Mouse (Mus musculus) heart, adult 11 months (tissue): ENCODE data around the gene Txlng.
A peak's percentile ranks its signal among the peaks of the same experiment; 100 is the strongest.
"Not testable (repeated sequence)": the region's sequence is repeated elsewhere in the genome, so short reads cannot be mapped to it uniquely, and the experiment has no call there.

Experiments used
- DNase-seq: peaks from one replicate; pipeline ENCODE4 v3.0.0; 2022

Gene Txlng

GRCm38 (mm10) chrX:162829203-162829708, at the start of gene Txlng:
TSS of gene Txlng (minus strand) at chrX:162829454.
- DNase-seq, result peak; percentile 100

DNA sequence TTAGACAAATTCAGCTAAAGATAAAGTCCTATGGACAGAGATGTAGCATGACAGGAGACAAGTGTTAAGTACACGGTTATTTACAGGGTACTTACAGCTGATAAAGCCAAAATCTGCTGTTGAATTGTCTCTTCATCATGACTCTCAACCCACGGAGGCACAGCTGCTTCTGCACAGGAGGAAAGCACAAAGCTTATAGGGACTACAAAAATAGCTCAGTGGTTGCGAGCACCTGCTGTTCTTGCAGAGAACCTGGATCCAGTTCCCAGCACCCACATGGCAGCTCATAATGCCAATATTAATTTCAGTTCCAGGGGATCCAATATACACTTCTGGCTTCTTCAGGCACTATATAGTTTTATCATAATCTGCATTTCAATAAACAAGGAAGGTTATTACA, 49.0 kb upstream of the Txlng start:
- DNase-seq, result no peak

DNA sequence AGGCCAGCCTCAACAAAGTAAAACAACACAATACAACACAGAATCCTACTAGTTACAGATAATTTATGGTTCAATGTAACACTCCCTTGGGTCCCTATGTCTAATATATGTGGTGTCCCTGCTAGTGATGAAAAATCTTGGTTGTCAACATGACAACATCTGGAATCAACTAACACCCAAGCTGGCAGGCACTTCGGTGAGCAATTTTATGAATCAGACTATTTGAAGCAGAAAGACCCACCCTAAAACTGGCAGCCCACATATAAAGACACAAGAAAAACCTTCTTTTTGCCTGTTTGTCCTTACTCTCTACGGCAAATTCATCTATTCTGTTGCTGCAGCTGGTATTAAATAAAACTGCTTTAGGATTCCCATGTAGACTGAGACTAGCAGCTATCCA, 44.5 kb upstream of the Txlng start:
- DNase-seq, result no peak

- peak; percentile 90 for DNase-seq
These were observed 42.7 kb upstream of the Txlng start for GRCm38 (mm10) chrX:162871734-162872517.

DNA sequence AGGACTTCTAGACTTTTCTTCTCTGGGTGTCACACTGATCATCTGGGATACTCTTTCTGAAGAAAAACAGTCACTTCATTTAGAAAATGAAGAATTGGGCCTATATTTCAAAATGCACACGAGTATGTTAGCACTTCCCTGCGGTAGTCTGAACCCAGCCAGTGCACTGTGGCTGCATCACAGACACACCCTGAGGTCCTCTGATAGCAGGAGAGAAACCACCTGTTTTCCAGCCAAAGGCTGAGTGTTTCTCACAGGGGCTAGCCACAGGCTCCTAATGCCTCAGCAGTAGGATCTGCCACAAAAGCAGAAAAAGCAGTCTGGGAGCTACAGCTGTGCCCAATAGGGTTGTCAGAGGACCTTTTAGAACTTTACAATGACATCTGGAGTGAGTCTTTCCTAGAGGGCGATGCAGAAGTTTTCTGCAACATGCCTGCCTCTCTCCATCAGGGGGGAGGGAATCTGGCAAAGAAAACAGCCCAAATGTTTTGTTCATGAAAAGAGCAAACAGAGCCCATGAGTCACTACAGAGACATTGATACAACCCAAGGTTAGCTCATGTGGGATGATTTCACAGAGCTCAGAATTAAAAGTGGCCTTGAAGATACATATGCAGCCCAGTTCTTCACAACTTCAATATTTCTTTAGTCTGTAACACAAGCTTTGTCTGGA, 39.2 kb upstream of the Txlng start:
- peak; percentile 87 for DNase-seq

DNA sequence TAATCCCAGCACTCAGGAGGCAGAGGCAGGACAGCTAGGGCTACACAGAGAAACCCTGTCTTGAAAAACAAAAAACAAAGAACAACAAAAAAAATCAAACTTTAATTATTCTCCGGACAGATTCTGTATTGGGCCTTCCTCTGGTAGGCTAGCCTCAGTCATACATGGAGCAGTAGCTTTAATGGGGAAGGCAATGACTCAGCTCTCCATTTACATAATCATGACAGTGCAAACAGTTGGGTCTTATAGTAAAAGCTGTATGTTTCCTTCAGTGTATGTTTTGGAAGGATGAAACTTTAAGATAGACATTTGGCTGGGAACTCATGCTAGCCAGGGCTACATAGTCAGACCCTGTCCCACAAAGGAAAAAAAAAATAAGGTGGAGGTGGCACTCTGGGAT, 19.4 kb upstream of the Txlng start:
- DNase-seq, result no peak

DNA sequence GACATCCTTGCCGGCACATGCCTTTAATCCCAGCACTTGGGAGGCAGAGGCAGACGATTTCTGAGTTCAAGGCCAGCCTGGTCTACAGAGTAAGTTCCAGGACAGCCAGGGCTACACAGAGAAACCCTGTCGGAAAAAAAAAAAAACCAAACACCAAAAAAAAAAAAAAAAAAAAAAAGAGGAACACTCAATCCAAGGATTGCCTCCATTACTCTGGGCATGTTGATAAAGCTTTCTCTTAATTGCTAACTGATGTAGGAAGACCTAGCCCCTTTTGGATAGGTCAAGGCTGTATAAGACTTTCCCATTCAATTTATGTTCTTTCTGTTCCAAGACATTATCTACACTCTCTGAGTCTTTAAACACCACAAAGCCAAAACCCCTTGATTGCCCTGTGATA, 16.3 kb upstream of the Txlng start:
- DNase-seq, result no peak

- DNase-seq, result no peak
These were observed 15.3 kb upstream of the Txlng start for GRCm38 (mm10) chrX:162844447-162845100.

- DNase-seq, result no peak
These were observed 2.8 kb upstream of the Txlng start for GRCm38 (mm10) chrX:162832101-162832500.

- DNase-seq, result no peak
These were observed 2.3 kb upstream of the Txlng start for GRCm38 (mm10) chrX:162831542-162831941.

DNA sequence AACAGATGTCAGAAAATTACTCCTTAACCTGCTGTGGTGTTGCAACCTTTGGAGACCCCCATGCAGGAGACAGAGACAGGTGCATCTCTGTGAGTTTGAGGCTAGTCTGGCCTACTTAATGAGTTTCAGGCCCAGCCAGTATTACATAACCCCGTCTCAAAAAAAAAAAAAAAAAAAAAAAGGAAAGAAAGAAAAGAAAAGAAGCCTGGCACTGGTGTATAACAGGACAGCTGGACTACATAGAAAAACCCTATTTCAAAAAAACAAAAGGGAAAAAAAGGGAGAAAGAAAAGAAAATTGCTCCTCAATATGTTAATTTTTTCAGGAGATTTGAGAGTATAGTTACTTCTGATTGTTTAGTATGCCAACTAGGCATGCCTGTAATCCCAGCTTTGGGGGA, 1.8 kb upstream of the Txlng start:
- no peak for DNase-seq

GRCm38 (mm10) chrX:162830313-162830712, 1.1 kb upstream of the Txlng start:
- not testable (repeated sequence) for DNase-seq

DNA sequence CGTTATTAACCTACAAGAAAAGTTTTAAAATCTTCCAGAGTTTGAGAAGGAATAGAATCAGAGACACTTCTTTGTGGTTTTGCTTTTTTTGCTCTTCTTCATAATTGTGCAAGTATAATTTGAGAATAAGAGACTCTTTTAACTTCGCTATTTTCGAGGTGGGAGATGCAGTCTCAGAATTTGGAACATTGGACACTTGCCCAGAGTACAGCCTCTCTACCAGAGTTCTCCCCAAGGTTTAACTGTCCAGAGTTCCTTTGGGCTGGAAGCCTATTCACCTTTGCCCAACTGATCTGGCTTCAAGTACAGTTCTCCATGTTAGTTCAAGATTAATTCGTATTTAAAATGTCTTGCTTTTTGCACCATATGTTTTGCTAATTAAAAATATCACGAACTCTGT, 487 bp upstream of the Txlng start:
- DNase-seq, result no peak

DNA sequence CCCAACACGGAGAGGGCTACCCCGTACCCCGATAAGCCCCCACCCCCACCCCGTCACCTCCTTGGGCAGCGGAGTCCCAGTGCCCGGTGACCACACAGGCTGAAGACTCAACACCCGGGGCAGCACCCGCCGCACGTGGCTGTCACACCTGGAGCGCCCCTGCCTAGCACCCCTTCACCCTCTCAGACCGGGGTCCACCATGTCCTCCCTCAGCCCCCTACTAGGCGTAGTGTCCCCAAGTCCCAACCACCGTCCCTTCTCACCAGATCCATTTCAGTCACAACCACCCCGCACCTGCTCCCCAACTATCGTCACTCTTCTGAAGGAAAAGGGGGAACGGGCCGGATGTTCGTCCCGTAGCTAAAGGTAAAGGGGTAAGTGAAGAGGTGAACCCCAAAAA, 471 bp downstream of the Txlng start:
- no peak for DNase-seq

GRCm38 (mm10) chrX:162828016-162828415, 1.2 kb downstream of the Txlng start:
- peak; percentile 82 for DNase-seq

DNA sequence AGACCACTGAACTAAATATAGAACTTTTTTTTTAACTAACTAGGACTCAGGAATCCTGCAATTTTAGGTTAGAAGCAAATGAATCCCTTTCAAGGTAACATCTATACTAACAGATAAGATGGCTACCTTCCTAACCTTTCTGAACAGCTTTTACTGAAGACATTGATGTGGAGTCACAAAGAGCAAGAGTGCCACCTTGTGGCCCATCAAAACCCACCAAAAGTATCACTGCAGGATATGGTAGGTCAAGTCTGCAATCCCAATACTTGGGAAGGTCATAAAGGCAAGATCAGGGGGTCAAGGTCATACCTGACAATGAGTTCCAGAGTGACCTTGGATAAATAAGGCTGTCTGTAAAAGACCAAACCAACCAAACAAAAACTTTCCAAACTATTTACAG, 28.9 kb downstream of the Txlng start:
- no peak for DNase-seq

GRCm38 (mm10) chrX:162791392-162791791, 37.9 kb downstream of the Txlng start:
- DNase-seq, result not testable (repeated sequence)

- DNase-seq, result no peak
These were observed 40.9 kb downstream of the Txlng start for GRCm38 (mm10) chrX:162788372-162788771.

DNA sequence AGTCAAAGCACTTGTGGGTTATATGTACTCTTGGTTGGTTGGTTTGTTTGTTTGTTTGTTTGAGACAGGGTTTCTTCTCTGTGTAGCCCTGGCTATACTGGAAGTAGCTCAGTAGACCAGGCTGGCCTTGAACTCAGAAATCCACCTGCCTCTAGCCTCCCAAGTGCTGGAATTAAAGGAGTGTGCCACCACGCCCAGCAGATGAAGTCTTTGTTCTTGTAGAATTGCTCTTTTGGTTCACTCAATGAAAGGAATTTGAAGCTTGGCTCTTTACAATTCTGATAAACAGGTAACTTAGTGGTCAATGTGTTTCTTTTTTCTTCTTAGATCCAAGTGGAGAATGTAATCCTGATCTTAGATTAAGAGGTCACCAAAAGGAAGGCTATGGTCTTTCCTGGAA, 58.5 kb downstream of the Txlng start:
- DNase-seq, result no peak

DNA sequence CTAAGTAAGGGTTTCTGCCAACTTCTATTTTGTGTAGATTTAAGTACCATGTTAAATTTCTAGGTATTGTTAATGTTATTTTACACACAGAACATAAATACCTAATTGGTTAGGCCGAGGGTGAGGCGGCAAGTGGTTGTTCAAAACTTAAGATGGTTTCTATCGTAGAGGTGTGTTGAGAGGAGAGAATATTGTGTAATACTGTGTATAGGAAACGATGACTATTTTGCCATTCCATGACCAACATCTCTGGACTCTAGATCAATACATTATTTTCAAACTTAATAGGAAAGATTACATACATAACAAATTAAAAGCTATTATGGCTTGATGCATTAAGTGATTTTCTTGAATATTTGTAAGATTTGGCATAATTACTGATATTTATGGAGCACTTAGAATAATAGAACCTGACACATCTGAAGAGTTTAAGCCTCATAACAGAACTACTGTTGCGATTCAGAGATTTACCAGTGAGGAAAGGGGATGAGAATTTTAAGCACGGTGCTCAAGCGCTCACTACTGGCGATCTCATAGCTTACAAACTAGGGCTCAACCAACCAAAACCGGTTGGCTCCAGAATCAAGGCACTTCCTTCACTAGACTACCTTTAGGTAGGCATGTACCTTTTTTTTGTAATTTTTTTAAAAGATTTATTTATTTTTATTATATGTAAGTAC, 67.4 kb downstream of the Txlng start:
- no peak for DNase-seq

DNA sequence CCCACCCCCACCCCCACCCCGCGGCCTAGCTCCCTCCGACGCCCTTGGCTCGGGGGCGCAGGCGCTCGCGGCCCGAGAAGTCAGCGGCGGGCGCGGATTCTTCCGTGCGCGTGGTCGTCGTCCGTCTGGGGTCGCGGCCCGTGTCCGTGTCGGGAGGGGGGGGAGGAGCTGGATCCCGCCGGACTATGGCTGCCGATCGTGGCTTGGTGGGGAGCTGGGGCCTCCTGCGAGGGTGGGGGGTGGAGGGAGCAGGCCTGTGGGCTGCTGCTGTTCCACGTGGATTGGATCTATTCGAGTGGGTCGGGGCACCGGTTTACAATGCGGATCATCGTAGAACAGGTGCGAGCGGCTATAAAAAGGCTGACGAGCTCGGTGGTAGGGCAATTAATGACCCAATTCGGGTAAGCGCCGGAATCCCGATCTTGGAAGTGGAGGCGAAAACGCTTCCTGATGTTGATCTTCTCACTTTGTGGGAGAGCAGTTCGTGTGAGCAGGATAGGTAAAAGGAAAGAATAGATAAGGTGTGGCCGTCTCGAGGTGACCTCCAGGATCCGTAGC, 68.2 kb downstream of the Txlng start:
- DNase-seq, result no peak

DNA sequence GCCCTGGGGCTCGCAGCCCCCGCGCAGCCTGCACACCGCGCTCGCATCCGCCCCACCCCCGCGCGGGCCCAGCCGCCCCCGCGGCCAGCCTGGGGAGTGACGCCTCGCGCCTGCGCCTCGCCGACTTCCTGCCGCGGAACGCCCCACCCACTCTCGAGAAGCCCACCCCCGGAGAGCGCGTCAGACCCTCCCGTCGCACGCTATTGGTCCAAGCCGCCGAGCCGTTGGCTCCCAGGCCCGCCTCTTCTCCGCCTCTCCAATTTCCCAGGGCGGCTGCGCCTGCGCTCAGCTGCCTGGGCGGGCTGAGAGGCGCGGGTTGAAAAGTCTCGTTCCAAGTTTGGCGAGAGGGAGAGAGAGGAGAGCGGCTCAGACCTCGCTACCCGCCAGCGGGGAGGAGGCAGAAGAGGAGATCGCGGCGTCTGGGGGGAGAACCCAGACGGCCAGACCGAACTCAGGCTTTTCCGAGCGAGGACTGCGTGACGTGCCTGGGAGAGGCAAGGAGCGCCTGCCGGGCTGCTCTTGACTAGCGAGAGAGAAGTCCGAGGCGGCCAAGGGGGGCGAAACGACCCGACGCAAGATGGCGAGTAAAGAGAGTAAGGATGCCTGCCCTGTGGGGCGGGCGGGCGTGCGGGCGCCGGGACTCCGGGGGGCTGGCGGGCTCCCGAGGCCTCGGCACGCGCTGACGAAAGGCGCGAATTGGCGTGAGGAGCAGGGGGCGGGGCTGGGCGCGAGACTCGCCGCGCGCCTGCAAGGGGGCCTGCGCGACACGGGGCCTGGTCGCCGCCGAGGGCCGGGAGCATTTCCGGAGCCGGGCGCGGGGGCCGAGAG, 68.9 kb downstream of the Txlng start, which contains the start of gene Rbbp7:
Rbbp7 (plus strand) TSS at position 288 of the 828 bp plus-strand sequence.
- peak; percentile 100 for DNase-seq
